Mouse (Mus musculus) hindbrain, embryonic 16.5 days (tissue): ENCODE results near the gene Aktip. TPM values are rescaled to one million over a fixed set of nuclear protein-coding genes. Genes with fewer than 3 reads are reported as not detected.

Experiments
- ATAC-seq: fragments of 200-750 bp; cut with Nextera tagmentation; 2 replicates; pipeline ENCODE4 v1.8.0; 2017; ENCODE audit warnings: moderate TSS enrichment, moderate library complexity
- H3K27ac ChIP-seq: fragments of 300-500 bp; sonication (generic); 2 replicates; pipeline ENCODE4 v1.5.1; 2014; ENCODE audit warnings: low read depth, mild to moderate bottlenecking, control low read depth, low read length, moderate library complexity
- H3K27me3 ChIP-seq: fragments of 300-500 bp; sonication (generic); replicated peaks from 2 replicates; pipeline ENCODE4 v1.6.1; 2014; ENCODE audit warnings: low read length; ENCODE audit not compliant: control insufficient read depth, insufficient read depth
- H3K36me3 ChIP-seq: fragments of 300-500 bp; sonication (generic); 2 replicates; pipeline ENCODE4 v1.6.1; 2014; ENCODE audit warnings: mild to moderate bottlenecking, low read length, moderate library complexity, mixed read lengths; ENCODE audit not compliant: control insufficient read depth, insufficient read depth
- H3K4me1 ChIP-seq: fragments of 300-500 bp; sonication (generic); 2 replicates; pipeline ENCODE4 v1.6.1; 2014; ENCODE audit warnings: low read depth, low read length; ENCODE audit not compliant: control insufficient read depth, insufficient read depth
- H3K4me2 ChIP-seq: fragments of 300-500 bp; sonication (generic); 2 replicates; pipeline ENCODE4 v1.6.1; 2014; ENCODE audit warnings: mild to moderate bottlenecking, low read length, control low read depth, moderate library complexity
- H3K4me3 ChIP-seq: fragments of 300-500 bp; sonication (generic); 2 replicates; pipeline ENCODE4 v1.5.1; 2014; ENCODE audit warnings: mild to moderate bottlenecking, low read length, control low read depth, moderate library complexity
- H3K9ac ChIP-seq: fragments of 300-500 bp; sonication (generic); 2 replicates; pipeline ENCODE4 v1.6.1; 2014; ENCODE audit warnings: low read depth, mild to moderate bottlenecking, control low read depth, low read length, moderate library complexity
- H3K9me3 ChIP-seq: fragments of 300-500 bp; sonication (generic); 2 replicates; pipeline ENCODE4 v1.6.1; 2014; ENCODE audit warnings: mild to moderate bottlenecking, low read length, moderate library complexity; ENCODE audit not compliant: control insufficient read depth
- WGBS: fragments of 180-500 bp; shearing (Covaris S2); extraction: QIAGEN DNeasy Blood & Tissue Kit; methylation state at CpG from one replicate; pipeline ENCODE4 v1.1.7; 2014; 5-methylcytosine and 5-hydroxymethylcytosine counted together
- polyA plus RNA-seq: library from polyadenylated mRNA; unstranded; fragments of >200 nt; fragmentation: Nextera tagmentation; extraction: Ambion mirVana; gene quantifications from 2 replicates; pipeline ENCODE4 v1.2.1, GENCODE M21; 2015

The Aktip gene
- polyA plus RNA-seq: 135 and 140 TPM in 2 replicates

DNA sequence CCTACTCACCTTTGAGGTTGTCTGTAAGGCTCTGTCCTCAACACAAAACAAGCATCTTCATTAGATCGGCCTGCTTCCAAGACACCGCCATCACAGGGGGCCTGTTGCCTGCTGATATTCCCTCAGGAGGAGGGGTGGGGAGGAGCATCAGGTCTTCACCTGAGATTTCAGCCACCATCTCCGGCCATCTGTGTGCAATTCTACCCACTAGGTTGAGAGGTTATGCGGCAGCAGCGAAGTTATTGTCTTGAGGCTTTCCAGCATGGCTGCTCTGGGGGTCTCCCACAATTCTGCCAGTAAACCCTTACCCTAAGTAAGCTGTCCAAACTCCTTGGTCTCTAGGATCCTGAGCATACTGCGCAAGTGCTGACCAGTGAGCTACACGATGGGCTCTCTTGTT, at the start of gene Aktip:
TSS of gene Aktip (minus strand) at position 101 of the 400 bp plus-strand sequence.
- no peaks in the 10 kb centered on the region for H3K9me3 ChIP-seq
- WGBS: 93% methylated on average over 7 of the region's 7 CpGs
- no peak within 1 kb of the TSS for H3K27ac ChIP-seq
- no peak for ATAC-seq
- no peak within 1 kb of the TSS for H3K4me2 ChIP-seq
- H3K36me3 ChIP-seq: no peaks in the 10 kb centered on the region
- no peaks in the 10 kb centered on the region for H3K4me1 ChIP-seq
- no peaks in the 10 kb centered on the region for H3K27me3 ChIP-seq
- H3K4me3 ChIP-seq: no peak within 1 kb of the TSS
- no peak within 1 kb of the TSS for H3K9ac ChIP-seq

DNA sequence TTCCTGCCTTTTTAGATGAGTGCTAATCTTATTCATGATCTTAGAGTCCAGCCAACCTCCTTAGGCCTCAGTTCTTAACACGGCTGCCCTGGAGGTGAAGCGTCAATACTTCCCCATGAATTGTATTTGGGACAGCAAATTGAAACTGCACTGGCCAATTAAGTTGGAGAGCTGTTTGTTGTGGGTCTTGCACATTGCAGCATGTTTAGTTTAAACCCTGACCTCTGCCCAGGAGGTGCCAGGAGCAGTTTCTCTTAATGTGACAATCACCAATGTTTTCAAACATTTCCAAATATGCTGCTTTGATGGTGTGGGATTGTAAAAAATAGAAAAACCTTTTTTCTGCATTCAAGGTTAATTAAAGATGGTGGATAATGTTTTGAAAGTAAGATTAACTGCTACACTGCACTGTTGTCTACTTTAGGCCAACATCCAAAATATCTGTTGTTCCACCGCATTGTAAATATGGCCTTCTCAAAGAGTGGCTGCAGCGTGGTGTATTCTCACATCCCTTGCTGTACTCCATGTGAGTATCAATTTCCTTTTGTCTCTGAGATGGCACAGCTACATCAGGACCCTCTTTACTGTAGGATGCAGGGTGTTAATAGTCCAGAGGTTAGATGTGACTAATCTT, 46.2 kb upstream of the Aktip start:
- Histone ChIP-seq H3K9ac (no peak overlapping the region), H3K4me3 (no peak overlapping the region), H3K4me2 (no peak overlapping the region), H3K9me3 (no peaks in the 10 kb centered on the region), H3K27ac (no peak overlapping the region), H3K27me3 (no peaks in the 10 kb centered on the region), H3K4me1 (no peaks in the 10 kb centered on the region), H3K36me3 (0 out of 2 replicates have a peak, but pooled peaks cover 2% of the 10 kb centered on the region)
- ATAC-seq: no peak
- 75% methylated on average over 4 of the region's 4 CpGs for WGBS

DNA sequence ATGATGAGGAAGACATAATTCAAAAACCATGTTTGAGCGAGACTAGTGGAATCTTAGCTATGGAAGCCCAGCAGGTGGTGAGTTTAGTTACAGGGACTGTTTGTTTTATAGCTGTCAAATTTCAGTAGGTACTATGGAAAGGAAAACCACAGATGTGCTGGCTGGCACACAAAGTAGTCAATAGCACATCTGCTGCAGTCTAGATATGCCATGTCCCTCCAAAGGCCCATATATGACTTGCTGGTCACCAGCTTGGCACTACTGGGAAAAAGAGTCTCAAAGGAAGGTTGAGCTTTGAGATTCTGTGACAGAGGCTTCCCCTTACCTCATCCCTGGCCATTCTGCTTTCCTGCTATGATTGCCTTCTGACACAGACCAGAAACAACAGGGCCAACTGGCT, 42.9 kb upstream of the Aktip start:
- no peak for ATAC-seq
- Histone ChIP-seq H3K9me3 (no peaks in the 10 kb centered on the region), H3K4me3 (no peak overlapping the region), H3K36me3 (no peaks in the 10 kb centered on the region), H3K27me3 (no peaks in the 10 kb centered on the region), H3K4me1 (no peaks in the 10 kb centered on the region), H3K4me2 (no peak overlapping the region), H3K27ac (no peak overlapping the region), H3K9ac (no peak overlapping the region)
- 79% methylated on average over 1 of the region's 1 CpGs for WGBS

DNA sequence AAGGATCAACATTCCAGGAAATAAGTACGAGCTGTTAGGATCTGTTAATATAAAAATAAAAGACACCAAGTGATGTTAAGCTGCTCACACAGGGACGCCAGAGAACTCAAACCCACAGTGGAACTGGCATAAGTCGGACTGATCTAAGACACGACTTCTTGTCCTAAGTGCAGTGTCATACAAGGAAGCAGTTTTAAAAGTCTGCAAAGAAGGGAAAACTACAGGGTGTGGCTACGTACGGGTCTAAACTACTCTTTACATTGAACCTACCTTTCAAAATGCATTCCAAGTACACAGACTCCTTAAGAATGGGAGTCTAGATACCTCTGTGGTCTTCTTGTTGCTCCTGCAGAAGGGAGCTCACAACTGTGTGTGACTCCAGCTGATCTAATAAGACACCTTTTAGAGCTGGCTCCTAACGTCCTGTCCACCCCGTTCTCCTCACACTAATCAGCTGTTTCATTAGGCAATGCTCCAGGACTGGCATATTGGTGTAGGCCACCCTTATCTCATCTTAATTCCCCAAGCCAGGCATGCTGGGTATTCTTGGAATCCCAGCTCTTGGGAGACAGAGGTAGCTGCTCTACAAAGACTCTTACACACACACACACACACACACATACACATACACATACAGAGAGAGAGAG, 42.2 kb upstream of the Aktip start:
- 84% methylated on average over 8 of the region's 8 CpGs for WGBS
- H3K27me3 ChIP-seq: no peaks in the 10 kb centered on the region
- no peaks in the 10 kb centered on the region for H3K4me1 ChIP-seq
- no peak overlapping the region for H3K4me3 ChIP-seq
- H3K36me3 ChIP-seq: no peaks in the 10 kb centered on the region
- H3K27ac ChIP-seq: no peak overlapping the region
- no peak overlapping the region for H3K9ac ChIP-seq
- ATAC-seq: no peak
- no peaks in the 10 kb centered on the region for H3K9me3 ChIP-seq
- no peak overlapping the region for H3K4me2 ChIP-seq

DNA sequence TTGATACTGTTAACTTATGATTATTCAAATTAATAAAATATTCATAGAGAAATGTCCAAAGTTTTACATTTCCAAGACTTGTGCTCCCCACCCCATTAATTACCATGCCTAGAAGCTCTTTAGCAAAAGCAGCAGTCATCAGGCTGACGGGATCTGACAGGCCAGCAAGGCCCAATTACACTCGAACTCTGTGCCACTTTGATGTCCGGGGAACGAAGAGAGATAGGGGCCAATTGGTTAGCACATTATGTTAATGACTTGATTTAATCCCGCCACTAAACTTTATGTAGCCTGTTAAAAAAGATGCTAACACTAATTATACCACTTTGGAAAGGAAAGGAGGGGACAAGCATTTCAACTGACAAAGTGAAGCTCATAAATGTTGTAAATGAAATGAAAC, 41.6 kb upstream of the Aktip start:
- Histone ChIP-seq H3K9me3 (no peaks in the 10 kb centered on the region), H3K27ac (no peak overlapping the region), H3K9ac (no peak overlapping the region), H3K4me3 (no peak overlapping the region), H3K4me1 (no peaks in the 10 kb centered on the region), H3K27me3 (no peaks in the 10 kb centered on the region), H3K36me3 (no peaks in the 10 kb centered on the region), H3K4me2 (no peak overlapping the region)
- no peak for ATAC-seq
- WGBS: 70% methylated on average over 5 of the region's 5 CpGs

DNA sequence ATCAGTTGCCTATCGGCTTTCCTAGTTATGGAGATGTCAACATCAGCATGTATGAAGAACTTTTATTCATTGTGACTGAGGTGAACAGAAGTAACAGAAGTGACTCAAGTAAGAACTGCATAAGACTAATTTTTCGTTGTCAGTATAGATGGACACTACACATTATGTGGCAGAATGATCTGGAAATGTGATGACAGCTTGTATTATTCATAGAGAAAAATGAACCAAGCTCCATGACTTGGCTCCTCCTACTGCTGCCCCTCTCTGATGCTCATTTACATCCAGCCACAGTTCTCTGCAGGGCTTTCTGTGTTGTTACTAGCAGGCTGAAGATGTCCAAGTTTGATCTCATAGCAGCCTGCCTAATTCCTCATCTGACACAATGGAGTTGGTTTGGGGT, 37.4 kb upstream of the Aktip start:
- H3K4me3 ChIP-seq: no peak overlapping the region
- no peak for ATAC-seq

DNA sequence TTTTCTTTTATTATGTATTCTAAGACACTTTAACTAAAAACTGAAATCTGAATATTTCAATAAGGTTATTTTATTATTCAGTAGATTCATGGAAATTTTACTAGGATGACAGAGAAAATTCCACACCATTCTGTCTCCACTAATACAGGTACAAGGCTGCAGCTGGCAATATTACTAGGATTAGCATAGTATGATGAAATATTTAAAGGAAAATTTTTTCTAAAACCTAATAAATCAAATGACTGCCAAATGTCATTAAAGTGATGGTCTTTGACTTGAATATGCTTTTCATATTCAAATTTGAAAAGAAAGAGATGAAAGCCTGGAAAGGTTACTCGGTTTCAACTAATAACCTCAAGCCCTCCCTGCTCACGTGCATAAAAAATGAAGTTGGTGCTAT, 34.3 kb upstream of the Aktip start:
- no peak overlapping the region for H3K9ac ChIP-seq
- H3K4me1 ChIP-seq: no peaks in the 10 kb centered on the region
- H3K36me3 ChIP-seq: peaks cover 4% of the 10 kb centered on the region
- no peak overlapping the region for H3K4me3 ChIP-seq
- no peak overlapping the region for H3K27ac ChIP-seq
- no peak for ATAC-seq
- H3K9me3 ChIP-seq: no peaks in the 10 kb centered on the region
- no peak overlapping the region for H3K4me2 ChIP-seq
- H3K27me3 ChIP-seq: no peaks in the 10 kb centered on the region
- 45% methylated on average over 2 of the region's 2 CpGs for WGBS

More for the DNA sequence above, 37.4 kb upstream of the Aktip start:
- H3K4me1 ChIP-seq: no peaks in the 10 kb centered on the region
- H3K27ac ChIP-seq: no peak overlapping the region
- H3K9me3 ChIP-seq: no peaks in the 10 kb centered on the region
- no peaks in the 10 kb centered on the region for H3K27me3 ChIP-seq
- H3K36me3 ChIP-seq: peaks cover 2% of the 10 kb centered on the region
- no peak overlapping the region for H3K9ac ChIP-seq
- H3K4me2 ChIP-seq: no peak overlapping the region
- WGBS: 81% methylated on average over 2 of the region's 2 CpGs

DNA sequence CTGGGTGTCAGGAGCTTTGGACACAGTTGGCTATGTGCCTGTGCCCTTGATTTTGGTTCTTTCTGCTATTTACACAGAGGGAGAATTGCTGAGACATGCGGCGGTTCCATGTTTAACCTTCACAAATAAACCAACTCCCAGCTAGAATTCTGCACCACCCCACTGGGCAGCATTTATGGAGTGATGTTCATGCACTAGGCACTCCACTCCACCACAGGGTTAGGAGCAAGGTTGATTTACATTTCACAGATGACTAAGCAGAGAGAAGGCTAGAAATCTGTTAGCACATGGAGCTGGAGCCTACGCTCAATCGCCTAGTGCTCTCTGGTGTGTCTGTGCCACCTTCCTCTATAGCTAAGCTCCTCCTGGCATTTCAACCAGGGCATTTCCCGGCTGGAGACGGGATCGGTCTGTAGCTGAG, 27.7 kb upstream of the Aktip start:
- H3K9ac ChIP-seq: no peak overlapping the region
- H3K27ac ChIP-seq: no peak overlapping the region
- ATAC-seq: no peak
- no peaks in the 10 kb centered on the region for H3K9me3 ChIP-seq
- WGBS: 88% methylated on average over 7 of the region's 7 CpGs
- H3K4me3 ChIP-seq: no peak overlapping the region
- H3K27me3 ChIP-seq: no peaks in the 10 kb centered on the region
- no peak overlapping the region for H3K4me2 ChIP-seq
- H3K36me3 ChIP-seq: peaks cover 6% of the 10 kb centered on the region
- H3K4me1 ChIP-seq: no peaks in the 10 kb centered on the region

DNA sequence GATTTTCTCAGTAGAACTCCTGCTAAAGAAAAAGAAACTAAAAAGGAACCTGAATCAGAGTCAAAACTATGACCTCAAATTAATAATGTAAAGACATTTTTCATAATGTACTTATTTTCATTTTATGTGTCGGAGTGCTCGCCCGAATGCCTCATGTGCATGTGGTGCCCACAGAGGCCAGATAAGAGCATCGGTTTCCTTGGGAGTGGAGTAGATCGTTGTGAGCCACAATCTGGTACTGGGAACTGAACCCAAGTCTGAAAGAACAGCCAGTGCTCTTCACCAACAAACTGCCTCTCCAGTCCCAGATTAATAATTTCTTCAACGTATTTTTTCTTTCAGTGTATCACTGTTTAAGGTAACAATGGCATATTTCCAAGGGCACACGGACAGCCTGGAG, 24.5 kb upstream of the Aktip start:
- ATAC-seq: no peak
- Histone ChIP-seq H3K4me3 (no peak overlapping the region), H3K27me3 (no peaks in the 10 kb centered on the region), H3K4me1 (no peaks in the 10 kb centered on the region), H3K9me3 (no peaks in the 10 kb centered on the region), H3K36me3 (peaks cover 4% of the 10 kb centered on the region; the same call in 1 of the 2 replicates), H3K9ac (no peak overlapping the region), H3K27ac (no peak overlapping the region), H3K4me2 (no peak overlapping the region)
- WGBS: 94% methylated on average over 7 of the region's 7 CpGs
